Mouse (Mus musculus): ENCODE results near the gene Igfbp2. TPM values are rescaled to one million over a fixed set of nuclear protein-coding genes. Genes with fewer than 3 reads are reported as not detected.

The Igfbp2 gene
- polyA plus RNA-seq, 1 experiment from 2014 or later: 561 TPM

DNA sequence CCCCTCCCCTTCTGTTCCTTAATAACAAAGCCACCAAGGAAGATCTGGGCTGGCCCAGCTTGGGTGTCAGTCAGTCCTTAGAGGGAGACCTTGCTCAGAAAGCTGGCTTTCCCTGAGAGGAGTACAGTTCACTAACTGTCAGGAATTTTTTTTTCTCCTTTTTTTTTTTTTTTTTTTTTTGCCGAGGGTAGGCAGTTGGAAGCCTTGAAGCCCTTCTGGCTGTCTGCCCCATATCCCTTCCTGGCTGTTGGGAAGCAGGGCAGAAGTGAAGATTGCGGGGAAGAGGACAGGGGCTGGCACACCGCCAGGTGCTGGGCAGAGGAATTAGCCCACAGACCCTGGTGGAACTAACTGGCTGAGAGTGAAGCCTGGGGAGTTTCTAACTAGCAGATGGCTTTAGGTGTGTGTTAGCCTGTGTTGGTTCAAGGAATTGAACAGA is 8.4 kb downstream of the Igfbp2 start:
- Histone ChIP-seq H3K36me3 (ENCODE audit: control insufficient read depth, insufficient read depth, low read length) (0 out of 2 replicates have a peak, but pooled peaks cover 2% of the 10 kb centered on the region), H3K27ac (ENCODE audit: low read depth, low read length) (no peak overlapping the region), H3K9me3 (ENCODE audit: control insufficient read depth, low read length) (no peaks in the 10 kb centered on the region), H3K4me1 (replicated peaks; ENCODE audit: control insufficient read depth, insufficient read depth, low read length) (peaks cover 3% of the 10 kb centered on the region; the same call in 1 of the 2 replicates), H3K9ac (ENCODE audit: low read depth, low read length) (no peak overlapping the region), H3K4me2 (replicated peaks; ENCODE audit: low read depth, low read length) (no peak overlapping the region), H3K4me3 (ENCODE audit: low read depth, low read length) (no peak overlapping the region), H3K27me3 (ENCODE audit: control insufficient read depth, insufficient read depth, low read length) (no peaks in the 10 kb centered on the region)
- WGBS: 63% methylated on average over 3 of the region's 3 CpGs
- no peak for ATAC-seq (ENCODE audit: low FRiP score)
- no peak for DNase-seq (ENCODE audit: low spot score)

DNA sequence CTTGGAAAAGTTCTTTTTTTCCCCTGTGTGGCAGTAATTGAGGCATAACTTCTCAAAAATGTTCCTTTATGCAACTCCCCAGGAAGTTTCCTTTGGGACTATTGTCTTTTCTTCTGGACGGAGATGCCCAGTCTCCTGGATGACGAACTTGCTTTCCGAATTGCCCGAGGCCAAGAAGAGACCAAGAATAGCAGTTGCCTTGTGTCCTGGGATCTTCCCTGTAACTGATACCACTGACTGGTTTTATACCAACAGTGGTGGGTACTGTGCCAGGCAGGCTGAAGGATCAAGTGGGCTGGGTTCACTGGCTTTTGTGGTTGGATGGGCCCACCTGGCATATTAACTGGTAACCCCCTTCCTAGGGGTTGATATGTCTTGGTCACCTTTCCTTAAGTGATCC is 9.3 kb downstream of the Igfbp2 start:
- ATAC-seq (ENCODE audit: low FRiP score) (no peak), DNase-seq (ENCODE audit: low spot score) (no peak)
- Histone ChIP-seq H3K4me3 (ENCODE audit: low read depth, low read length) (no peak overlapping the region), H3K36me3 (ENCODE audit: control insufficient read depth, insufficient read depth, low read length) (0 out of 2 replicates have a peak, but pooled peaks cover 2% of the 10 kb centered on the region), H3K4me1 (replicated peaks; ENCODE audit: control insufficient read depth, insufficient read depth, low read length) (no peaks in the 10 kb centered on the region), H3K9ac (ENCODE audit: low read depth, low read length) (no peak overlapping the region), H3K27me3 (ENCODE audit: control insufficient read depth, insufficient read depth, low read length) (no peaks in the 10 kb centered on the region), H3K4me2 (replicated peaks; ENCODE audit: low read depth, low read length) (no peak overlapping the region), H3K27ac (ENCODE audit: low read depth, low read length) (no peak overlapping the region), H3K9me3 (ENCODE audit: control insufficient read depth, low read length) (no peaks in the 10 kb centered on the region)
- 79% methylated on average over 4 of the region's 4 CpGs for WGBS

DNA sequence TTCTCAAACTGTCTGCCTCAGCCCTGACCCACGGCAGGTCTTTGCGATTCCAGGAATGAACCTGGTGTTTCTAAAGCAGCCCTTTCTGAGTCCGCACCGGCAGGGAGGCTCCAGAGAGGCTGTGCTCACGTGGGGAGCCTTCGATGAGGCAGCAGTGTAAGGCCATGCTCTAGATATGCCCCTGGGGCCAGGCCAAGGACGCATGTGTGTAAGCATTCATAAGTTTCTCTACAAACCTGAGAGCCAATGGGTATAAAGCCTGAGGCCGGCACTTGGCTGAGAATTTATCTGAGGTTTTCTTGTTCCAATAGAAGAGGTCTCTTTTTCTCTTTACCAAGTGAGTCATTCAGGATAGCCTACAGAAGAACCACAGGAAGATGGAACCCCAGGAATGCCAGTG is 15.1 kb downstream of the Igfbp2 start:
- Histone ChIP-seq H3K36me3 (ENCODE audit: control insufficient read depth, insufficient read depth, low read length) (0 out of 2 replicates have a peak, but pooled peaks cover 2% of the 10 kb centered on the region), H3K4me3 (ENCODE audit: low read depth, low read length) (no peak overlapping the region), H3K4me2 (replicated peaks; ENCODE audit: low read depth, low read length) (no peak overlapping the region), H3K27ac (ENCODE audit: low read depth, low read length) (no peak overlapping the region), H3K9me3 (ENCODE audit: control insufficient read depth, low read length) (no peaks in the 10 kb centered on the region), H3K4me1 (replicated peaks; ENCODE audit: control insufficient read depth, insufficient read depth, low read length) (no peaks in the 10 kb centered on the region), H3K9ac (ENCODE audit: low read depth, low read length) (no peak overlapping the region), H3K27me3 (ENCODE audit: control insufficient read depth, insufficient read depth, low read length) (no peaks in the 10 kb centered on the region)
- ATAC-seq (ENCODE audit: low FRiP score) (no peak), DNase-seq (ENCODE audit: low spot score) (no peak)
- WGBS: 75% methylated on average over 8 of the region's 8 CpGs

GRCm38 (mm10) chr1:72839791-72840190 is 15.5 kb downstream of the Igfbp2 start:
- no peaks in the 10 kb centered on the region for H3K9me3 ChIP-seq (ENCODE audit: control insufficient read depth, low read length)
- WGBS: 87% methylated on average over 7 of the region's 7 CpGs
- no peak overlapping the region for H3K4me2 ChIP-seq (replicated peaks; ENCODE audit: low read depth, low read length)
- no peak for DNase-seq (ENCODE audit: low spot score)
- H3K27ac ChIP-seq (ENCODE audit: low read depth, low read length): no peak overlapping the region
- H3K4me3 ChIP-seq (ENCODE audit: low read depth, low read length): no peak overlapping the region
- H3K27me3 ChIP-seq (ENCODE audit: control insufficient read depth, insufficient read depth, low read length): no peaks in the 10 kb centered on the region
- H3K36me3 ChIP-seq (ENCODE audit: control insufficient read depth, insufficient read depth, low read length): 0 out of 2 replicates have a peak, but pooled peaks cover 2% of the 10 kb centered on the region
- no peaks in the 10 kb centered on the region for H3K4me1 ChIP-seq (replicated peaks; ENCODE audit: control insufficient read depth, insufficient read depth, low read length)
- ATAC-seq (ENCODE audit: low FRiP score): no peak
- H3K9ac ChIP-seq (ENCODE audit: low read depth, low read length): no peak overlapping the region

DNA sequence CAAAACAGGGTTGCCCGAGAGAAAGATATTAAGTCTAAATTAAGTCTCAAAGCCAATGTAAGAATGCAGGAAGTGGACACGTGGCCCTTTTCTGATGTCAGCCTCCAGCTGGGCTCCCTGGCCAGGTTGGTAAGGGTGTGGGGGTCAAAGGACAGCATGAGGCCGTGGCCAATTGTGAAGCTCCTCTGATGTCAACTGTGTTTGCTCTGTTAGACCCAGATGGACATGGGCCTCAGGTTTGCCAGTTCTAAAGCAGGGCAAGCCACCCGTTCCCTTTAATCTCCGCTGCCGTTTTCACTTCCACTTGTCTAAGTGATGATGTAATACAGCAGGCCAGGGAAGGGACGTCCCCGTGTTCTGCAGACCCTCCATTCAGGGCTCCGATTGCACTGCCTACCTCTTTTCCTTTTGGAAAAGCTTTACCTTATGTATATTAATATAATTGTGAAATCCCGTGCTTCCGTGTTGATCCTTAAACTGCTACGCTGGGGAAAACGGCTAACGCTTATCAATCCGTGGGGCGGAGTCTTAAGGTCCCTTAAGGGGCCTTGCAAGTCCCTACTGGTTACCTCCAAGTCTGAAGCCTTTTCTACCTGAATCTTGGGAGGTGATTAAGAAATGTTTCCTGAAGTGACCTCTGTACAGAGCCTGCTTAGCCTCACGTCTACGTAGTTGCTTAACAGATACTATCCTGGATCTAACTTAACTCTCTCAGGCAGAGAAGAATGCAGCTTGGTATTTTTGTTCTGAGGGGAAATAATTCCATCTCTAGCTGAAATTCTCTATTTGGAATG is 18.6 kb downstream of the Igfbp2 start:
- Histone ChIP-seq H3K27me3 (ENCODE audit: control insufficient read depth, insufficient read depth, low read length) (no peaks in the 10 kb centered on the region), H3K36me3 (ENCODE audit: control insufficient read depth, insufficient read depth, low read length) (no peaks in the 10 kb centered on the region), H3K4me3 (ENCODE audit: low read depth, low read length) (no peak overlapping the region), H3K9ac (ENCODE audit: low read depth, low read length) (no peak overlapping the region), H3K27ac (ENCODE audit: low read depth, low read length) (no peak overlapping the region), H3K4me2 (replicated peaks; ENCODE audit: low read depth, low read length) (no peak overlapping the region), H3K4me1 (replicated peaks; ENCODE audit: control insufficient read depth, insufficient read depth, low read length) (no peaks in the 10 kb centered on the region), H3K9me3 (ENCODE audit: control insufficient read depth, low read length) (no peaks in the 10 kb centered on the region)
- 88% methylated on average over 18 of the region's 18 CpGs for WGBS
- no peak for DNase-seq (ENCODE audit: low spot score)
- no peak for ATAC-seq (ENCODE audit: low FRiP score)

DNA sequence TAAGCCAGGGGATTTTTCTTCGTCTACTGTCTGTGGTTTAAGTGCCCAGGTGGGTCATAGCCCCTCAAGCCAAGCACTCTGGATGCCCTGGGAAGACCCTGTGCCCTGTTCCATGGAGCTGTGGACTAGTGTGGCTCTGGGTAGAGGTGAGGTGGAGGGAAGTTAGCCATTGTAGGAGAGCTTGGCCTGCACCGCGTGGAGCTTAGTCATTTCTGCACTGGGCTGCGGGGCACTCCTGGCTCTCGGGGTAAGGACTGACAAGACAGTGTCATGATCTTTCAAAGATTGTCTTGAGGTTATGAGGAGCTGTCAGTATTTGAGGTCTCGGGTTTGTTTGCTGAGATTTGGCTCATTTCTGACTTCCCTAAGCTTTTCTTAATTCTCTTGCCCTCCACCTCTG is 20.4 kb downstream of the Igfbp2 start:
- 94% methylated on average over 6 of the region's 6 CpGs for WGBS

GRCm38 (mm10) chr1:72847849-72848380 is 23.6 kb downstream of the Igfbp2 start:
- H3K27ac ChIP-seq (ENCODE audit: low read depth, low read length): no peak overlapping the region
- no peaks in the 10 kb centered on the region for H3K9me3 ChIP-seq (ENCODE audit: control insufficient read depth, low read length)
- H3K9ac ChIP-seq (ENCODE audit: low read depth, low read length): no peak overlapping the region
- H3K27me3 ChIP-seq (ENCODE audit: control insufficient read depth, insufficient read depth, low read length): no peaks in the 10 kb centered on the region
- WGBS: 88% methylated on average over 4 of the region's 4 CpGs
- no peaks in the 10 kb centered on the region for H3K4me1 ChIP-seq (replicated peaks; ENCODE audit: control insufficient read depth, insufficient read depth, low read length)
- DNase-seq (ENCODE audit: low spot score) (no peak), ATAC-seq (ENCODE audit: low FRiP score) (no peak)
- H3K4me3 ChIP-seq (ENCODE audit: low read depth, low read length): no peak overlapping the region
- no peaks in the 10 kb centered on the region; the same call in 1 of the 2 replicates for H3K36me3 ChIP-seq (ENCODE audit: control insufficient read depth, insufficient read depth, low read length)
- H3K4me2 ChIP-seq (replicated peaks; ENCODE audit: low read depth, low read length): no peak overlapping the region

More for the DNA sequence above, 20.4 kb downstream of the Igfbp2 start:
- no peak overlapping the region for H3K4me2 ChIP-seq (replicated peaks; ENCODE audit: low read depth, low read length)
- no peaks in the 10 kb centered on the region for H3K9me3 ChIP-seq (ENCODE audit: control insufficient read depth, low read length)
- H3K27ac ChIP-seq (ENCODE audit: low read depth, low read length): no peak overlapping the region
- DNase-seq (ENCODE audit: low spot score) (no peak), ATAC-seq (ENCODE audit: low FRiP score) (no peak)
- H3K4me3 ChIP-seq (ENCODE audit: low read depth, low read length): no peak overlapping the region
- no peaks in the 10 kb centered on the region for H3K4me1 ChIP-seq (replicated peaks; ENCODE audit: control insufficient read depth, insufficient read depth, low read length)
- H3K27me3 ChIP-seq (ENCODE audit: control insufficient read depth, insufficient read depth, low read length): no peaks in the 10 kb centered on the region
- no peaks in the 10 kb centered on the region; the same call in 1 of the 2 replicates for H3K36me3 ChIP-seq (ENCODE audit: control insufficient read depth, insufficient read depth, low read length)
- H3K9ac ChIP-seq (ENCODE audit: low read depth, low read length): no peak overlapping the region

DNA sequence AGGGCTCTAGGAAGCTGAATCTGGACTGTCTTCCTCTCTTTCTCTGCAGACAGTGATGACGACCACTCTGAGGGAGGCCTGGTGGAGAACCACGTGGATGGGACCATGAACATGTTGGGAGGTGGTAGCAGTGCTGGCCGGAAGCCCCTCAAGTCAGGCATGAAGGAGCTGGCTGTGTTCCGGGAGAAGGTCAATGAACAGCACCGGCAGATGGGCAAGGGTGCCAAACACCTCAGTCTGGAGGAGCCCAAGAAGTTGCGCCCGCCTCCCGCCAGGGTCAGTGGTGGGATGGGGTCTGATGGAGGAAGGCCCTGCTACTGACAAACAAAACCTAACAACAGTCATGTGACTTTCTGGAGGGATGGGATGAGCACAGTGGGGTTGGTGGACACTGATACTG is 24.7 kb downstream of the Igfbp2 start:
- 94% methylated on average over 8 of the region's 8 CpGs for WGBS
- no peak overlapping the region for H3K27ac ChIP-seq (ENCODE audit: low read depth, low read length)
- no peak overlapping the region for H3K4me2 ChIP-seq (replicated peaks; ENCODE audit: low read depth, low read length)
- H3K4me1 ChIP-seq (replicated peaks; ENCODE audit: control insufficient read depth, insufficient read depth, low read length): no peaks in the 10 kb centered on the region
- H3K27me3 ChIP-seq (ENCODE audit: control insufficient read depth, insufficient read depth, low read length): no peaks in the 10 kb centered on the region
- DNase-seq (ENCODE audit: low spot score) (no peak), ATAC-seq (ENCODE audit: low FRiP score) (no peak)
- H3K9me3 ChIP-seq (ENCODE audit: control insufficient read depth, low read length): no peaks in the 10 kb centered on the region
- no peaks in the 10 kb centered on the region; the same call in 1 of the 2 replicates for H3K36me3 ChIP-seq (ENCODE audit: control insufficient read depth, insufficient read depth, low read length)
- H3K9ac ChIP-seq (ENCODE audit: low read depth, low read length): no peak overlapping the region
- no peak overlapping the region for H3K4me3 ChIP-seq (ENCODE audit: low read depth, low read length)

GRCm38 (mm10) chr1:72853759-72854158 is 29.5 kb downstream of the Igfbp2 start:
- Histone ChIP-seq H3K4me3 (ENCODE audit: low read depth, low read length) (no peak overlapping the region), H3K27ac (ENCODE audit: low read depth, low read length) (no peak overlapping the region), H3K27me3 (ENCODE audit: control insufficient read depth, insufficient read depth, low read length) (no peaks in the 10 kb centered on the region), H3K9ac (ENCODE audit: low read depth, low read length) (no peak overlapping the region), H3K36me3 (ENCODE audit: control insufficient read depth, insufficient read depth, low read length) (no peaks in the 10 kb centered on the region; the same call in 1 of the 2 replicates), H3K4me1 (replicated peaks; ENCODE audit: control insufficient read depth, insufficient read depth, low read length) (0 out of 2 replicates have a peak, but pooled peaks cover 2% of the 10 kb centered on the region), H3K9me3 (ENCODE audit: control insufficient read depth, low read length) (no peaks in the 10 kb centered on the region), H3K4me2 (replicated peaks; ENCODE audit: low read depth, low read length) (no peak overlapping the region)
- 77% methylated on average over 1 of the region's 1 CpGs for WGBS
- no peak for ATAC-seq (ENCODE audit: low FRiP score)
- no peak for DNase-seq (ENCODE audit: low spot score)

Measured in hindbrain, embryonic 11.5 days (tissue).